Mouse (Mus musculus) layer of hippocampus, postnatal 14 days (tissue): Measurements from ENCODE around the gene Dot1l. TPM values are rescaled to one million over a fixed set of nuclear protein-coding genes. Genes with fewer than 3 reads are reported as not detected.
"Not testable (repeated sequence)": the region's sequence is repeated elsewhere in the genome, so short reads cannot be mapped to it uniquely, and the experiment has no call there.

ENCODE experiments used
- DNase-seq, 2 experiments: peaks; one replicate each; pipeline ENCODE4 v3.0.0; 2021 to 2022; ENCODE audit warnings: low spot score in 2 of 2, mixed read lengths in 1 of 2
- microRNA-seq, 2 experiments: library from miRNA; unstranded; fragments of <30 nt; microRNA quantifications; one replicate each; pipeline ENCODE4 v1.2.0; 2021
- total RNA-seq, 2 experiments: library from RNA; stranded (reverse); gene quantifications; 2 replicates each; pipeline ENCODE4 v1.2.3; 2021

The Dot1l gene
- total RNA-seq, 2 experiments from 2014 or later = 60.6 to 62.2 TPM

- no peak for DNase-seq
These were observed 72.9 kb downstream of the Dot1l start for GRCm38 (mm10) chr10:80827870-80828420.

- not testable (repeated sequence) for DNase-seq
These were observed 73.6 kb downstream of the Dot1l start for GRCm38 (mm10) chr10:80828587-80828986.

- no peak for DNase-seq
These were observed 74.6 kb downstream of the Dot1l start for GRCm38 (mm10) chr10:80829359-80830278.

- DNase-seq = no peak
These were observed 76.1 kb downstream of the Dot1l start for GRCm38 (mm10) chr10:80831136-80831535.

- no peak for DNase-seq
These were observed 77.8 kb downstream of the Dot1l start for GRCm38 (mm10) chr10:80832818-80833217.

GRCm38 (mm10) chr10:80835617-80836016, 80.6 kb downstream of the Dot1l start:
- no peak for DNase-seq

- DNase-seq = no peak
These were observed 82.0 kb downstream of the Dot1l start for GRCm38 (mm10) chr10:80836949-80837379.

- no peak for DNase-seq
These were observed 82.8 kb downstream of the Dot1l start for GRCm38 (mm10) chr10:80837827-80838226.

- no peak for DNase-seq
These were observed 83.4 kb downstream of the Dot1l start for GRCm38 (mm10) chr10:80838346-80838912.

GRCm38 (mm10) chr10:80839848-80840247, 84.8 kb downstream of the Dot1l start:
- DNase-seq = no peak

- no peak for DNase-seq
These were observed 86.7 kb downstream of the Dot1l start for GRCm38 (mm10) chr10:80841685-80842084.

- DNase-seq = no peak
These were observed 87.3 kb downstream of the Dot1l start for GRCm38 (mm10) chr10:80842334-80842733.

GRCm38 (mm10) chr10:80843087-80843930, 88.3 kb downstream of the Dot1l start:
- DNase-seq = no peak

GRCm38 (mm10) chr10:80843931-80844547, 89.0 kb downstream of the Dot1l start, which contains the start of gene Lingo3:
Gene Lingo3 (minus strand): TSS chr10:80844039.
- DNase-seq = peak; percentile 60 to 63

Small RNAs within 50 kb of the gene (microRNA-seq; reads per million reads assigned to microRNA genes)
- 4.2 to 5.0 reads per million in 2 experiments for gene Mir1982

Other genes with a start within 250 kb of the Dot1l start
- gene Atp8b3, start 216.1 kb upstream of the Dot1l start, total RNA-seq = under 1 TPM; 0.21 TPM
- 10 to 100 TPM; 47.0 to 50.5 TPM for gene Rexo1, start 193.6 kb upstream of the Dot1l start, total RNA-seq
- gene Klf16, start 177.9 kb upstream of the Dot1l start, total RNA-seq = 10 to 100 TPM; 40.1 to 44.3 TPM
- gene Abhd17a, start 164.9 kb upstream of the Dot1l start, total RNA-seq = 100 to 1,000 TPM; 189 to 197 TPM
- gene Scamp4, start 152.3 kb upstream of the Dot1l start, total RNA-seq = 10 to 100 TPM; 38.5 to 40.7 TPM
- gene Adat3, start 152.3 kb upstream of the Dot1l start, total RNA-seq = 1 to 10 TPM; 2.3 to 2.8 TPM
- gene Gm49322, start 149.2 kb upstream of the Dot1l start, total RNA-seq = 1 to 10 TPM; 2.5 to 2.8 TPM
- 100 to 1,000 TPM; 176 to 180 TPM for gene Csnk1g2, start 132.4 kb upstream of the Dot1l start, total RNA-seq
- gene Btbd2, start 98.1 kb upstream of the Dot1l start, total RNA-seq = 10 to 100 TPM; 90.2 to 94.4 TPM
- gene Mknk2, start 77.1 kb upstream of the Dot1l start, total RNA-seq = 10 to 100 TPM; 50.5 to 51.5 TPM
- 10 to 100 TPM; 16.1 to 19.0 TPM for gene Mob3a, start 53.2 kb upstream of the Dot1l start, total RNA-seq
- gene Izumo4, start 53.0 kb upstream of the Dot1l start, total RNA-seq = 10 to 100 TPM; 44.8 to 54.7 TPM
- 100 to 1,000 TPM; 137 to 144 TPM for gene Ap3d1, start 12.9 kb upstream of the Dot1l start, total RNA-seq
- gene Sf3a2, start 43.0 kb downstream of the Dot1l start, total RNA-seq = 10 to 100 TPM; 41.0 to 45.9 TPM
- 10 to 100 TPM; 57.1 to 57.8 TPM for gene Plekhj1, start 43.4 kb downstream of the Dot1l start, total RNA-seq
- 1 to 10 TPM; 2.4 to 2.9 TPM for gene Amh, start 50.0 kb downstream of the Dot1l start, total RNA-seq
- 1 to 10 TPM; 2.1 to 2.6 TPM for gene Jsrp1, start 58.3 kb downstream of the Dot1l start, total RNA-seq
- gene Oaz1, start 71.5 kb downstream of the Dot1l start, total RNA-seq = 100 to 1,000 TPM; 429 to 450 TPM
- 10 to 100 TPM; 32.6 to 35.5 TPM for gene Lingo3, start 88.8 kb downstream of the Dot1l start, total RNA-seq
- gene Lsm7, start 100.0 kb downstream of the Dot1l start, total RNA-seq = 10 to 100 TPM; 47.7 to 50.5 TPM
- gene Sppl2b, start 100.1 kb downstream of the Dot1l start, total RNA-seq = 10 to 100 TPM; 71.2 to 71.4 TPM
- gene Tmprss9, start 116.6 kb downstream of the Dot1l start, total RNA-seq = under 1 TPM; 0.38 to 0.44 TPM
- gene Timm13, start 145.8 kb downstream of the Dot1l start, total RNA-seq = 100 to 1,000 TPM; 161 to 172 TPM
- gene Lmnb2, start 163.0 kb downstream of the Dot1l start, total RNA-seq = 10 to 100 TPM; 18.2 to 21.5 TPM
- gene Gadd45b, start 174.9 kb downstream of the Dot1l start, total RNA-seq = 10 to 100 TPM; 14.0 to 17.6 TPM